Mouse (Mus musculus): Measurements from ENCODE around the gene Slc25a40. TPM values are rescaled to one million over a fixed set of nuclear protein-coding genes. Genes with fewer than 3 reads are reported as not detected.

The Slc25a40 gene
- polyA plus RNA-seq (2014; fragmentation: Illumina TruSeq; extraction: RNeasy Lipid Tissue Mini Kit (QIAGEN cat#74804); ENCODE audit: low read depth, low replicate concordance): 37.5 TPM

GRCm38 (mm10) chr5:8422157-8422931 lies at the start of gene Slc25a40, which contains the start of gene Dbf4:
Slc25a40 (plus strand) TSS chr5:8422850.
Dbf4 (minus strand) TSS chr5:8422716.

Other genes starting within 250 kb of the Slc25a40 start
- gene Adam22, start 54.7 kb upstream of the Slc25a40 start, polyA plus RNA-seq (2014; fragmentation: Illumina TruSeq; extraction: RNeasy Lipid Tissue Mini Kit (QIAGEN cat#74804); ENCODE audit: low read depth, low replicate concordance): 4.3 TPM
- gene Dbf4, start 134 bp upstream of the Slc25a40 start, polyA plus RNA-seq (2014; fragmentation: Illumina TruSeq; extraction: RNeasy Lipid Tissue Mini Kit (QIAGEN cat#74804); ENCODE audit: low read depth, low replicate concordance): 12.2 TPM
- gene Rundc3b, start 200.1 kb downstream of the Slc25a40 start, polyA plus RNA-seq (2014; fragmentation: Illumina TruSeq; extraction: RNeasy Lipid Tissue Mini Kit (QIAGEN cat#74804); ENCODE audit: low read depth, low replicate concordance): 15.9 TPM
- gene Abcb1a, start 237.2 kb downstream of the Slc25a40 start, polyA plus RNA-seq (2014; fragmentation: Illumina TruSeq; extraction: RNeasy Lipid Tissue Mini Kit (QIAGEN cat#74804); ENCODE audit: low read depth, low replicate concordance): 28.9 TPM

Data from adrenal gland, adult 10 weeks (tissue).